ENCODE assay signal across 20 mouse cellular contexts in the genomic region with DNA sequence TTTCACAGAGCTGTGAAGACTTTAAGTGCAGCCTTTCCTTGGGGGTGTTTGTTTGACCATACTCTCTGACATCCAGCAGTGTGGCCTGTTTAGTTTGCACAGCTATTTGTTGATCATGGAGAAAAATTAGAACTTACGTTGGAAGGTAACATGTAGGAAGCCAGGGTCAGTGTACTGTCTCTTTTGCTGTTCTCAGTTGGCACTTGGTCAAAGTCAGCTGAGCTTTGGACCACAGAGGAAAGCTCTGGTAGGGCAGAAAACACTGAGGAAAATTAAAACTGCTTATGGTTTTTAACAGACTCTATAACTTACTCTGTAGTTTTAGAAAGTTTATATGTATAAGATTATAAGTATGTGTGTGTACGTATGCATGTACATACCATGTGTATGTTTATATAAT.
"Had no signal": no experiment of that assay in that cellular context is flagged by ENCODE, and none has a peak within 500 bp of the region (broad histone marks: within the 10 kb centered on the region; RNA-seq: fewer than 3 reads in every experiment).

No protein-coding gene starts in this region.

- H3K27me3 ChIP-seq: intestine, embryonic 15.5 days; limb, embryonic 12.5 days; limb, embryonic 15.5 days; liver, embryonic 13.5 days; midbrain, embryonic 12.5 days; midbrain, embryonic 15.5 days; neural tube, embryonic 12.5 days; neural tube, embryonic 15.5 days had no signal

- H3K9ac ChIP-seq: intestine, embryonic 15.5 days; limb, embryonic 12.5 days; limb, embryonic 15.5 days; liver, embryonic 13.5 days; midbrain, embryonic 12.5 days; midbrain, embryonic 15.5 days; neural tube, embryonic 12.5 days; neural tube, embryonic 15.5 days had no signal

- H3K4me2 ChIP-seq: intestine, embryonic 15.5 days; limb, embryonic 12.5 days; limb, embryonic 15.5 days; liver, embryonic 13.5 days; midbrain, embryonic 12.5 days; midbrain, embryonic 15.5 days; neural tube, embryonic 12.5 days; neural tube, embryonic 15.5 days had no signal

- DNase-seq: left cerebral cortex, postnatal 4 days; liver, embryonic 13.5 days; lung, adult 2 months; lung, postnatal 14 days; lung, postnatal 4 days; right cerebral cortex, adult 18-20 months; right cerebral cortex, postnatal 14 days; right cerebral cortex, postnatal 4 days; thymus, adult 2 months; thymus, postnatal 25 days had no signal

- H3K36me3 ChIP-seq: intestine, embryonic 15.5 days; limb, embryonic 12.5 days; limb, embryonic 15.5 days; liver, embryonic 13.5 days; midbrain, embryonic 12.5 days; midbrain, embryonic 15.5 days; neural tube, embryonic 12.5 days; neural tube, embryonic 15.5 days had no signal

- H3K4me3 ChIP-seq: intestine, embryonic 15.5 days; limb, embryonic 12.5 days; limb, embryonic 15.5 days; liver, embryonic 13.5 days; midbrain, embryonic 12.5 days; midbrain, embryonic 15.5 days; neural tube, embryonic 12.5 days; neural tube, embryonic 15.5 days had no signal

- H3K9me3 ChIP-seq: intestine, embryonic 15.5 days; limb, embryonic 12.5 days; limb, embryonic 15.5 days; liver, embryonic 13.5 days; midbrain, embryonic 12.5 days; midbrain, embryonic 15.5 days; neural tube, embryonic 12.5 days; neural tube, embryonic 15.5 days had no signal

- H3K4me1 ChIP-seq: intestine, embryonic 15.5 days; limb, embryonic 12.5 days; limb, embryonic 15.5 days; liver, embryonic 13.5 days; midbrain, embryonic 12.5 days; midbrain, embryonic 15.5 days; neural tube, embryonic 12.5 days; neural tube, embryonic 15.5 days had no signal

- H3K27ac ChIP-seq: intestine, embryonic 15.5 days; kidney, postnatal 0 days; limb, embryonic 12.5 days; limb, embryonic 15.5 days; liver, embryonic 13.5 days; midbrain, embryonic 12.5 days; midbrain, embryonic 15.5 days; neural tube, embryonic 12.5 days; neural tube, embryonic 15.5 days; stomach, postnatal 0 days had no signal

- ATAC-seq: hindbrain, embryonic 16.5 days; intestine, embryonic 15.5 days; midbrain, embryonic 15.5 days had no signal
